Mouse (Mus musculus): ENCODE results near the gene Nifk. TPM values are rescaled to one million over a fixed set of nuclear protein-coding genes. Genes with fewer than 3 reads are reported as not detected.
A peak's percentile ranks its signal among the peaks of the same experiment; 100 is the strongest.

Gene Nifk
- polyA plus RNA-seq, 1 experiment = 4.0 TPM

DNA sequence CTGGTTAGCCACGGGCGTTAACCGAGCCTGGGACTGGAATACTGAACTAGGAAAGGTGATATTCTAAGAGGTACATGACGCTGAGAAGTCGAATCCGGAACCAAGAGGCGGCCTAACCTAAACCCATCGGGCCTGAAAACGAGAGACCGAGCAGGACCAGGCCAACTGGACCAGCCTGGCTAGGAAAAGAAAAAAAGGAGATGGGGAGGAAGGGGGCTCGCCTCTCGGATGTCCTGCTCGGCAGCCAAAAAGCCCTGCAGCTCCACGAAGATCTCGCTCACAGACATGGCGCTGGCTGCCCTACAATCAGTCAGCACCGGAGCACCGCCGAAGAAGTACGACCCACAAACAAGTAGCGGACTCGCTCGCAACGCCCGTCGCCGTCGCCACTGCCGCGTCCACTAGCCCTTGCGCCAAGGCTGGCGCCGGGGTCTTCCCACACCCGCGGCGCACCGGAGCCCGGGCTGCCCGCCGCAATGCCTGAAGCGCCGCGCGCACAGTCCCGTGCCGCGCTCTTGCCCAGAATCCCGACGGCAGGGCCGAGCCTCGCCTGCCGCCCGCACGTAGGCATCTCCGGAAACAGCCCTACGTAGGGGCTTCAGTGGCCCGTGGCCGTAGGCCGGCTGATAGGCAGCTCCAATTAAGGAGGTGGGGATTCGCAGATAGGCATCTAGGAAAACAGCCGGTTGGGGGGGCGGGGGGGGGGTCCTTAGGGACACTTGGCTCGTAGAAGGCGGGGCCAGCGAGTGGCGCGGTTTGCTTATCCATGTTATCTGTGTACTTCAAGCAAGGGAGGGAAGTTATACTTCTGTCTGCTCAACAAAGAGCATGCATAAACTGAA is 10.6 kb upstream of the Nifk start:
- peaks cover 5% of the 10 kb centered on the region for H3K36me3 ChIP-seq (ENCODE audit: control insufficient read depth, insufficient read depth, low read length)
- peak overlapping the region; percentile 100 for H3K4me3 ChIP-seq (ENCODE audit: extremely low read depth, insufficient read depth, insufficient read length)
- TF ChIP-seq CTCF (IDR thresholded peaks at IDR 0.05; ENCODE audit: extremely low read depth, insufficient read depth, insufficient read length, insufficient replicate concordance) = no peak
- TF ChIP-seq POLR2A (IDR thresholded peaks at IDR 0.05; ENCODE audit: low read depth, low read length) = peak; percentile 70
- H3K27ac ChIP-seq (ENCODE audit: insufficient read depth, low read length) = peak overlapping the region; percentile 99
- WGBS = under 1% methylated on average over 67 of the region's 67 CpGs
- DNase-seq (ENCODE audit: low read depth in 1 of 2, low spot score in 2 of 2) = peak; percentile 65 to 75
- H3K27me3 ChIP-seq (ENCODE audit: control insufficient read depth, insufficient read depth, low read length) = no peaks in the 10 kb centered on the region
- H3K4me1 ChIP-seq (ENCODE audit: control insufficient read depth, insufficient read depth, insufficient read length) = peaks cover 2% of the 10 kb centered on the region

DNA sequence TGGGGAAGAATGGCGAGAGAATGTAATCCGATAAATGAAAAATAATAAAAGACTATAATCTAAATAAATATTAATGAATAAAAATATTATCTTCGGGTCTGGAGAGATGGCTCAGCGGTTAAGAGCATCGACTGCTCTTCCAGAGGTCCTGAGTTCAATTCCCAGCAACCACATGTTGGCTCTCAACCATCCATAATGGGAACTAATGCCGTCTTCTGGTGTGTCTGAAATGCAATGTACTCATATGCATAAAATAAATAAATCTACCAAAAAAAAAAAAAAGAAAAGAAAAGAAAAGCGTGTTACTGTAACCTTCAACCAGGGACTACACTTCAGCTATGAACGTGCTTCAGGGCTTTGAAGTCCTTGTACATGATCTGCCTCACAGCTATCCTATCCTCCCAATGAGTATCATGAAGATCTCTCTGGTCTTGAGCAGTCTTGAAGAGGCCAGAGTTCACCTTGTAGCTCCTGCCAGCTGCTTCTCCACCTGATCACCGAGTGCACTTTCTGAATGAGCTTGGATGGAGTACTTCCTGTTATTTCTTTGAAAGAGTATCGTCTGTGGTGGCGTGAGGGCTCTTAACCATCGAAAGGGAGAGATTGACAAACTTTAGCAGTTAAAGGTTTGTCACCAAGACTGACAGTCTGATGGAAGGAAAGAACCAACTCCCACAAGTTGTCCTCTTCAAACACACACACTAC is 9.9 kb upstream of the Nifk start, which contains the start of gene Tsn:
Gene Tsn, minus strand, starts transcription at position 118 of the 705 bp plus-strand sequence.
- Histone ChIP-seq H3K4me1 (ENCODE audit: control insufficient read depth, insufficient read depth, insufficient read length) (peaks cover 2% of the 10 kb centered on the region), H3K36me3 (ENCODE audit: control insufficient read depth, insufficient read depth, low read length) (peaks cover 4% of the 10 kb centered on the region), H3K27ac (ENCODE audit: insufficient read depth, low read length) (peak within 1 kb of the TSS; percentile 99), H3K4me3 (ENCODE audit: extremely low read depth, insufficient read depth, insufficient read length) (peak within 1 kb of the TSS; percentile 100), H3K27me3 (ENCODE audit: control insufficient read depth, insufficient read depth, low read length) (no peaks in the 10 kb centered on the region)
- WGBS = 28% methylated on average over 12 of the region's 12 CpGs
- no peak for TF ChIP-seq POLR2A (IDR thresholded peaks at IDR 0.05; ENCODE audit: low read depth, low read length)
- no peak for DNase-seq (ENCODE audit: low read depth in 1 of 2, low spot score in 2 of 2)

- Histone ChIP-seq H3K36me3 (ENCODE audit: control insufficient read depth, insufficient read depth, low read length) (peaks cover 11% of the 10 kb centered on the region), H3K4me3 (ENCODE audit: extremely low read depth, insufficient read depth, insufficient read length) (no peak overlapping the region), H3K4me1 (ENCODE audit: control insufficient read depth, insufficient read depth, insufficient read length) (peaks cover 5% of the 10 kb centered on the region; the same call in 1 of the 2 replicates), H3K27me3 (ENCODE audit: control insufficient read depth, insufficient read depth, low read length) (no peaks in the 10 kb centered on the region), H3K27ac (ENCODE audit: insufficient read depth, low read length) (no peak overlapping the region)
- DNase-seq (ENCODE audit: low read depth in 1 of 2, low spot score in 2 of 2) = peak; percentile 12 to 25
- 72% methylated on average over 2 of the region's 2 CpGs for WGBS
- no peak for TF ChIP-seq POLR2A (IDR thresholded peaks at IDR 0.05; ENCODE audit: low read depth, low read length)
- TF ChIP-seq CTCF (IDR thresholded peaks at IDR 0.05; ENCODE audit: extremely low read depth, insufficient read depth, insufficient read length, insufficient replicate concordance) = no peak
These were observed 943 bp upstream of the Nifk start for GRCm38 (mm10) chr1:118320696-118321095.

GRCm38 (mm10) chr1:118334749-118335713 is 13.4 kb downstream of the Nifk start:
- peaks cover 30% of the 10 kb centered on the region for H3K36me3 ChIP-seq (ENCODE audit: control insufficient read depth, insufficient read depth, low read length)
- no peak for TF ChIP-seq POLR2A (IDR thresholded peaks at IDR 0.05; ENCODE audit: low read depth, low read length)
- no peak for TF ChIP-seq CTCF (IDR thresholded peaks at IDR 0.05; ENCODE audit: extremely low read depth, insufficient read depth, insufficient read length, insufficient replicate concordance)

GRCm38 (mm10) chr1:118335847-118336246 is 14.2 kb downstream of the Nifk start:
- no peak for DNase-seq (ENCODE audit: low read depth in 1 of 2, low spot score in 2 of 2)
- no peaks in the 10 kb centered on the region; the same call in 1 of the 2 replicates for H3K4me1 ChIP-seq (ENCODE audit: control insufficient read depth, insufficient read depth, insufficient read length)
- TF ChIP-seq CTCF (IDR thresholded peaks at IDR 0.05; ENCODE audit: extremely low read depth, insufficient read depth, insufficient read length, insufficient replicate concordance) (no peak), POLR2A (IDR thresholded peaks at IDR 0.05; ENCODE audit: low read depth, low read length) (no peak)
- no peak overlapping the region for H3K27ac ChIP-seq (ENCODE audit: insufficient read depth, low read length)
- H3K36me3 ChIP-seq (ENCODE audit: control insufficient read depth, insufficient read depth, low read length) = peaks cover 25% of the 10 kb centered on the region
- H3K4me3 ChIP-seq (ENCODE audit: extremely low read depth, insufficient read depth, insufficient read length) = no peak overlapping the region
- H3K27me3 ChIP-seq (ENCODE audit: control insufficient read depth, insufficient read depth, low read length) = no peaks in the 10 kb centered on the region

More at GRCm38 (mm10) chr1:118334749-118335713, 13.4 kb downstream of the Nifk start:
- Histone ChIP-seq H3K27ac (ENCODE audit: insufficient read depth, low read length) (no peak overlapping the region), H3K27me3 (ENCODE audit: control insufficient read depth, insufficient read depth, low read length) (no peaks in the 10 kb centered on the region), H3K4me1 (ENCODE audit: control insufficient read depth, insufficient read depth, insufficient read length) (no peaks in the 10 kb centered on the region; the same call in 1 of the 2 replicates), H3K4me3 (ENCODE audit: extremely low read depth, insufficient read depth, insufficient read length) (no peak overlapping the region)
- WGBS = 85% methylated on average over 9 of the region's 9 CpGs
- DNase-seq (ENCODE audit: low read depth in 1 of 2, low spot score in 2 of 2) = no peak

- 83% methylated on average over 5 of the region's 5 CpGs for WGBS
- TF ChIP-seq CTCF (IDR thresholded peaks at IDR 0.05; ENCODE audit: extremely low read depth, insufficient read depth, insufficient read length, insufficient replicate concordance) (no peak), POLR2A (IDR thresholded peaks at IDR 0.05; ENCODE audit: low read depth, low read length) (no peak)
- H3K27me3 ChIP-seq (ENCODE audit: control insufficient read depth, insufficient read depth, low read length) = no peaks in the 10 kb centered on the region
- DNase-seq (ENCODE audit: low read depth in 1 of 2, low spot score in 2 of 2) = no peak
- no peaks in the 10 kb centered on the region; the same call in 1 of the 2 replicates for H3K4me1 ChIP-seq (ENCODE audit: control insufficient read depth, insufficient read depth, insufficient read length)
- peaks cover 9% of the 10 kb centered on the region for H3K36me3 ChIP-seq (ENCODE audit: control insufficient read depth, insufficient read depth, low read length)
- H3K27ac ChIP-seq (ENCODE audit: insufficient read depth, low read length) = no peak overlapping the region
- no peak overlapping the region for H3K4me3 ChIP-seq (ENCODE audit: extremely low read depth, insufficient read depth, insufficient read length)
These were observed 16.3 kb downstream of the Nifk start for GRCm38 (mm10) chr1:118337921-118338320.

Data from spleen, adult 2 months (tissue).